Mouse (Mus musculus) MEL (cell line): ENCODE measurements around the gene Gm20458.

Source experiments
- CHD1 ChIP-seq: IDR thresholded peaks from 2 replicates; pipeline ENCODE4 v1.6.1; 2012; ENCODE audit warnings: low read depth, mild to moderate bottlenecking, inconsistent platforms, low read length, improper control_type of control experiment
- CTCF ChIP-seq, 3 experiments: IDR thresholded peaks in 2 of 3; conservative IDR thresholded peaks in 1 of 3; 2 replicates each; pipeline ENCODE4 v1.5.1; 2011 to 2012; ENCODE audit warnings: low read length in 3 of 3, low read depth in 2 of 3, mild to moderate bottlenecking in 2 of 3, improper control_type of control experiment in 1 of 3, inconsistent platforms in 1 of 3, mixed read lengths in 1 of 3, moderate library complexity in 1 of 3; ENCODE audit not compliant: control insufficient read depth in 1 of 3, insufficient read depth in 1 of 3, poor library complexity in 1 of 3, severe bottlenecking in 1 of 3
- MYC ChIP-seq: IDR thresholded peaks from 2 replicates; pipeline ENCODE4 v1.6.1; 2011; ENCODE audit warnings: low read depth, mild to moderate bottlenecking, low read length, improper control_type of control experiment, moderate library complexity
- USF1 ChIP-seq: IDR thresholded peaks from 2 replicates; pipeline ENCODE4 v1.6.1; 2014; ENCODE audit warnings: low read depth, mild to moderate bottlenecking, inconsistent platforms, low read length, improper control_type of control experiment, moderate library complexity
- ZC3H11A ChIP-seq: IDR thresholded peaks from 2 replicates; pipeline ENCODE4 v1.6.1; 2012; ENCODE audit warnings: low read depth, mild to moderate bottlenecking, inconsistent platforms, low read length, improper control_type of control experiment

DNA sequence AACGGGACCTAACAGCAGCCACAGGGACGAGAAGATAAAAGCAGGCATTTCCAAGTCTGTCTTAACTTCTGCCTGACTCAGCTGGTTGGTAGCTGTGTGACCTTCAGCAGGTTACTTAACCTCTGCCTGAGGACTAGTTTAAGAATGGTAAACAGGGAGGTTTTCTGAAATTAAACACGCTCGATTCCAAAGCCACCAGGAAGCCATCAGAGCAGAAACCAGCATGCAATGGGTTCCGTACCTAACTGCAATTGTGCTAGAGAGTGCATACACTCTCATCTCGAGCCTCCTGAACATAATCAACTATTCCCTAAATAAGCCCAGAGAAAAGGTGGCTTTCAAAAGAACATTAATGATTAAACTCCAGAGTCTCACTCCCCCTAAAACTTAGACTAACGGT is 19.0 kb upstream of the Gm20458 start:
- TF ChIP-seq CHD1 = no peak
- TF ChIP-seq USF1 = no peak
- no peak for TF ChIP-seq ZC3H11A
- no peak for TF ChIP-seq MYC
- no peak for TF ChIP-seq CTCF (IDR thresholded peaks at IDR 0.05 in 2 of 3, conservative IDR thresholded peaks at IDR 0.05 in 1 of 3; ENCODE audit: control insufficient read depth in 1 of 3, insufficient read depth in 1 of 3, low read depth in 2 of 3, low read length in 3 of 3, poor library complexity in 1 of 3, severe bottlenecking in 1 of 3)
